Mouse (Mus musculus) hindbrain, embryonic 11.5 days (tissue): ENCODE results near the gene Ccl5. TPM values are rescaled to one million over a fixed set of nuclear protein-coding genes. Genes with fewer than 3 reads are reported as not detected.

Experiments
- polyA plus RNA-seq: library from polyadenylated mRNA; unstranded; fragments of >200 nt; fragmentation: Nextera tagmentation; extraction: Ambion mirVana; gene quantifications from 2 replicates; pipeline ENCODE4 v1.2.1, GENCODE M21; 2014

Ccl5 gene
- polyA plus RNA-seq, 1 experiment from 2014 or later = 0.42 TPM

Other genes with a start within 250 kb of the Ccl5 start
- gene Slfn14, start 243.8 kb downstream of the Ccl5 start, polyA plus RNA-seq = 0.70 and 0.86 TPM in 2 replicates
- gene Ap2b1, start 231.5 kb downstream of the Ccl5 start, polyA plus RNA-seq = 121 and 136 TPM in 2 replicates
- gene Pex12, start 227.9 kb downstream of the Ccl5 start, polyA plus RNA-seq = 17.0 and 20.3 TPM in 2 replicates
- gene Rasl10b, start 121.4 kb downstream of the Ccl5 start, polyA plus RNA-seq = 4.2 TPM in 2 replicates
- gene Gas2l2, start 101.1 kb downstream of the Ccl5 start, polyA plus RNA-seq = 0.19 and 0.43 TPM in 2 replicates
- gene 1700020L24Rik, start 92.8 kb downstream of the Ccl5 start, polyA plus RNA-seq = 0.80 and 0.83 TPM in 2 replicates
- 2.8 and 3.1 TPM in 2 replicates for gene Mmp28, start 67.4 kb downstream of the Ccl5 start, polyA plus RNA-seq
- 7.3 and 26.6 TPM in 2 replicates for gene Taf15, start 57.4 kb downstream of the Ccl5 start, polyA plus RNA-seq
- gene Heatr9, start 8.3 kb downstream of the Ccl5 start, polyA plus RNA-seq = not detected in 2 replicates
- gene Ccl9, start 48.1 kb upstream of the Ccl5 start, polyA plus RNA-seq = 2.1 and 3.1 TPM in 2 replicates
- gene Ccl6, start 62.6 kb upstream of the Ccl5 start, polyA plus RNA-seq = 0.98 and 1.3 TPM in 2 replicates
- not detected in 2 replicates for gene Rpl9-ps1, start 115.1 kb upstream of the Ccl5 start, polyA plus RNA-seq
- gene Ccl3, start 118.8 kb upstream of the Ccl5 start, polyA plus RNA-seq = 0.88 and 1.9 TPM in 2 replicates
- gene Ccl4, start 132.1 kb upstream of the Ccl5 start, polyA plus RNA-seq = 0.28 and 0.49 TPM in 2 replicates
- gene Wfdc17, start 173.5 kb upstream of the Ccl5 start, polyA plus RNA-seq = 0.71 TPM in 1 of 2 replicates, not detected in the other
- gene Wfdc18, start 178.5 kb upstream of the Ccl5 start, polyA plus RNA-seq = not detected in 2 replicates
- not detected in 2 replicates for gene Wfdc21, start 216.4 kb upstream of the Ccl5 start, polyA plus RNA-seq
- 27.3 and 32.8 TPM in 2 replicates for gene Heatr6, start 223.2 kb upstream of the Ccl5 start, polyA plus RNA-seq